Mouse (Mus musculus) mature B cell (primary cell): ENCODE measurements at regions not wholly inside any gene's neighbourhood (a gene's known extent, or its start where the extent isn't known, plus 50 kb on each side); places are given as distances from the start of the nearest gene placed in this dataset.
"Not testable (repeated sequence)": the region's sequence is repeated elsewhere in the genome, so short reads cannot be mapped to it uniquely, and the experiment has no call there.

Source experiments
- in situ Hi-C: fragments of 300-500 bp; cut with MboI; formaldehyde crosslinking; loops from 2 replicates; pipeline ENCODE4 v1.14.3; 2019

- in situ Hi-C loops = no loop called here
These were observed 53.2 kb upstream of the Dazl start for GRCm38 (mm10) chr17:50346451-50347192.

- in situ Hi-C loops = not testable (repeated sequence)
These were observed 60.4 kb upstream of the Dazl start for GRCm38 (mm10) chr17:50353818-50354217.

- in situ Hi-C loops = no loop called here
These were observed 60.9 kb upstream of the Dazl start for GRCm38 (mm10) chr17:50354357-50354756.

GRCm38 (mm10) chr17:50361657-50362233, 68.3 kb upstream of the Dazl start:
- in situ Hi-C loops = no loop called here

- in situ Hi-C loops = no loop called here
These were observed 72.0 kb upstream of the Dazl start for GRCm38 (mm10) chr17:50365396-50365795.

GRCm38 (mm10) chr17:50366181-50366580, 72.7 kb upstream of the Dazl start:
- in situ Hi-C loops = no loop called here

- in situ Hi-C loops = no loop called here
These were observed 75.9 kb upstream of the Dazl start for GRCm38 (mm10) chr17:50369216-50369875.

- in situ Hi-C loops = no loop called here
These were observed 77.0 kb upstream of the Dazl start for GRCm38 (mm10) chr17:50370484-50370883.

GRCm38 (mm10) chr17:50373496-50374141, 80.2 kb upstream of the Dazl start:
- in situ Hi-C loops = no loop called here

GRCm38 (mm10) chr17:50375465-50375864, 82.0 kb upstream of the Dazl start:
- in situ Hi-C loops = no loop called here

- in situ Hi-C loops = no loop called here
These were observed 83.3 kb upstream of the Dazl start for GRCm38 (mm10) chr17:50376708-50377107.

GRCm38 (mm10) chr17:50378141-50378727, 84.8 kb upstream of the Dazl start:
- in situ Hi-C loops = no loop called here

- in situ Hi-C loops = no loop called here
These were observed 95.6 kb upstream of the Dazl start for GRCm38 (mm10) chr17:50388715-50389710.

- in situ Hi-C loops = no loop called here
These were observed 96.7 kb upstream of the Dazl start for GRCm38 (mm10) chr17:50390151-50390550.

- in situ Hi-C loops = no loop called here
These were observed 97.8 kb upstream of the Dazl start for GRCm38 (mm10) chr17:50391207-50391606.

- in situ Hi-C loops = no loop called here
These were observed 98.6 kb upstream of the Dazl start for GRCm38 (mm10) chr17:50391996-50392395.

GRCm38 (mm10) chr17:50392428-50392827, 99.0 kb upstream of the Dazl start:
- in situ Hi-C loops = no loop called here

GRCm38 (mm10) chr17:50392966-50393365, 99.5 kb upstream of the Dazl start:
- in situ Hi-C loops = no loop called here

- in situ Hi-C loops = no loop called here
These were observed 100.3 kb upstream of the Dazl start for GRCm38 (mm10) chr17:50393698-50394097.

- in situ Hi-C loops = no loop called here
These were observed 101.4 kb upstream of the Dazl start for GRCm38 (mm10) chr17:50394801-50395200.

- in situ Hi-C loops = no loop called here
These were observed 102.2 kb upstream of the Dazl start for GRCm38 (mm10) chr17:50395669-50396068.
